Mouse (Mus musculus) cerebellum, postnatal 14 days (tissue): ENCODE results near the gene Art2b.
A peak's percentile ranks its signal among the peaks of the same experiment; 100 is the strongest.
"Not testable (repeated sequence)": the region's sequence is repeated elsewhere in the genome, so short reads cannot be mapped to it uniquely, and the experiment has no call there.

Experiments used
- DNase-seq, 2 experiments: peaks; one replicate each; pipeline ENCODE4 v3.0.0; 2021; ENCODE audit warnings: mixed read lengths in 2 of 2

The Art2b gene

DNA sequence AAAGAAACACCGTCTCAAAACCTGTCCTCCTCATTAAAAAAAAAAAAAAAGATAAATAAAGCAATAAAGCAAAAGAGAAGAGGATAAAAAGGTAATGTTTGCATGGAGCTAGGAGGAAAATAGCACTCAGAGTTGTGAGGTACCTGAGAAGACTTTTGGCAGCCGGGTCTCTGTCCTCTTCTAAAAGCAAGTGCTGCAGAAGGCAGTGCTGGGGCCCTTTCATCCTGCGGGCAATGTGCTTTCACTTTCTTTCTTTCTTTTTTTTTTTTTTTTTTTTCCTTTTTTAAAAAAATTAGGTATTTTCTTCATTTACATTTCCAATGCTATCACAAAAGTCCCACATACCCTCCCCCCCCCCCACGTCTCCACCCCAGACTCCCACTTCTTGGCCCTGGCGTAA, at the start of gene Art2b:
Art2b (minus strand) TSS at position 193 of the 400 bp plus-strand sequence.
- no peak for DNase-seq

GRCm38 (mm10) chr7:101634513-101634912, 49.1 kb upstream of the Art2b start:
- DNase-seq, result no peak

- DNase-seq, result no peak
Measured at GRCm38 (mm10) chr7:101633629-101634177, 48.3 kb upstream of the Art2b start.

- no peak for DNase-seq
Measured at GRCm38 (mm10) chr7:101628481-101628880, 43.1 kb upstream of the Art2b start.

GRCm38 (mm10) chr7:101627166-101627565, 41.8 kb upstream of the Art2b start:
- peak; percentile 41 to 42 for DNase-seq

DNA sequence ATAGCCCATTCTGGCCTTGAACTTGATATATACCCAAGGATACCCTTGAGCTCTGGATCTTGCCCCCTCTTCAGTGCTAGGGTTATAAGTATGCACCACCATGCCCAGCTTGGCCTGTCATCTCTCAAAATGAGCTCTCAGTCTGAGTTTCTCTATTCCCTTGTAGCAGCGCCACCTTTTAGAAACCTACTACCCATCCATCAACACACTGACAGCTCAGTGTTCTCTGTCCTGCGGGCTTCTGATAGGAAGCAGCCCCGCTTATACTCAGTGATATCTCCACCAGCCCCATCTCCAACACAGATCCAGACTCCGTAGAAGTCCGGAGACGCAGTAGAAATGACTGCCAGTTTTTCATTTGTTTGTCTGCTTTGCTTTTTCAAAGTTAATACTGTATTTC, 38.9 kb upstream of the Art2b start:
- no peak for DNase-seq

DNA sequence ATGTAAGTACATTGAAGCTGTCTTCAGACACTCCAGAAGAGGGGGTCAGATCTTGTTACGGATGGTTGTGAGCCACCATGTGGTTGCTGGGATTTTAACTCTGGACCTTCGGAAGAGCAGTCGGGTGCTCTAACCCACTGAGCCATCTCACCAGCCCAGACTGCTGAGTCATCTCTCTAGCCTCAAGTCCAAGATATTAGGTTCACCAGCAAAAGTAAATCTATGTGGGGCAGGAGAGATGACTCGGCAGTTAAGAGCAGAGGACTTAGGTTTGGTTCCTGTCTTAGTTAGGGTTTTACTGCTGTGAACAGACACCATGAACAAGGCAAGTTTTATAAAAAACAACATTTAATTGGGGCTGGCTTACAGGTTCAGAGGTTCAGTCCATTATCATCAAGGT, 36.5 kb upstream of the Art2b start:
- DNase-seq, result not testable (repeated sequence)

- DNase-seq, result peak; percentile 73 to 75
Measured at GRCm38 (mm10) chr7:101620373-101620772, 35.0 kb upstream of the Art2b start.

DNA sequence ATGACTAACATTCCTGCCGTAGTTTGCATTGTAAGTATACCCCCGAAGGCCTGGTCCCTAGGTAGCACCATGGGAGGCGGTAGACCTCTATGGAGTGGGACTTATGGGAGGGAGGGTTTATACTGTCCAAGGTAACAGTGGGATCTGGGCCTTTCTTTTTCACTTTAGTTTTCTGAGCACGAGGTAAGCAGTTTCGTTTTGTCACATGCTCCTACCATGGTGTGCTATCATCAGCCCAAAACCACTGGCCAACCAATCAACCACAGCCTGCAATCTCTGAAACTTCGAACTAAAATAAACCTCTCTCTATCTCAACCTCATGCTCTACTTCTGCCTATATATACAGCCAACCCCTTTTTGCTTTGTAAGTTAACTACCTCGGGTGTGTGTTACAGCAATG, 32.9 kb upstream of the Art2b start:
- DNase-seq, result no peak

DNA sequence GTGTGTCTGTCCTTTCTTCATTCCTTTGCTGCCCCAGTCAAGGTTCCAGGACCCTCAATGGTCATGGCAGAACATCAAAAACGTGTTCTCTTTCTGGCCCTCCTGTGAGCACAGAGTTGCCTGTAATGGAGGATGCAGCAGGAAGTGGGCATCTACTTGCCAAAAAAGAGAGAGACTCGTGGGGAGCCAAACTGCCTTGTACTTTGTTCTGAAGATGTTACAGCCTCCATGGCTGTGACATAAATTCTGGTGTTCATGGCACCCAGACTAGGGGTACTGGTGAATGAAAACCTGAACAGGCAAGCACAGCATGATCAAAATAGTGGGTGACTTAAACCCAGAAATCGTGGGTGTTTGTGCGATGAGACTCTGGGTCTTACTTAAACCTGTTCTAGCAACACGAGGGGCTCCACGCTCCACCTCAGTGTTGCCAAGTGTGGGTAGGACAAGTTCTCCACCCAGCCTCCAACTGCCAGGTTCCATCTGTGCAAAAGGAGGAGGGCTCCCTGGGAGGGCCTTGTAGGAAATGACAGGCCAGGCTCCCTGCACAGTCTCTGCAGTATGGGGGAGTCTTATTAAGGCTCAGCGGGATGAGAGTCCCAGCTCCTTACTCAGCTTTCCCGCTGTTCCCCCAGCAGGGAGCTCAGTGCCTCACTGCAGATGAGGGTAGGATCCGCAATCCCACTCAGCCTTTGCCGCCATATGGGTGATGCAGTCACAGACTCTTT, 32.2 kb upstream of the Art2b start:
- no peak for DNase-seq

- no peak for DNase-seq
Measured at GRCm38 (mm10) chr7:101616136-101616835, 30.9 kb upstream of the Art2b start.

DNA sequence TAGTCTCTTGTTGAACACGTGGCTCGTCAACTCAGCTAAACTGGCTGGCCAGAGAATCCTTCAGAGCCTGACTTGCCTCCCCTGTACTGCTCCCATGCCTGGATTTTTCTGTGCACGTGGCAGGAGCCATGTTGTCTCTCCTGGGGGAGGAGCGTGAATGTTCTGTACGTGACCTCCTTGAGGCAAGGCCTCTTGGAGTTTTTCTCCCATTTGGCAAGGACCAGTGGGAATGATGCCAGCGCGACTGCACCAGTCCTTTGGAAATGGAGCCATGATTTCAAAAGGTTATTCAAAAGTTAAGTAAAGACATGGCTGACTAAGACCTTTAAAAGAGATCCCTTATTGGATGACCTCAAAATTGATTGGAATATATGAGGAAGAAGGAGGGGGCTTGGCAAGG, 30.0 kb upstream of the Art2b start:
- DNase-seq, result peak in 1 of 2 experiments; percentile 16

- not testable (repeated sequence) for DNase-seq
Measured at GRCm38 (mm10) chr7:101612786-101613527, 27.6 kb upstream of the Art2b start.

GRCm38 (mm10) chr7:101607845-101608244, 22.4 kb upstream of the Art2b start:
- DNase-seq, result no peak

DNA sequence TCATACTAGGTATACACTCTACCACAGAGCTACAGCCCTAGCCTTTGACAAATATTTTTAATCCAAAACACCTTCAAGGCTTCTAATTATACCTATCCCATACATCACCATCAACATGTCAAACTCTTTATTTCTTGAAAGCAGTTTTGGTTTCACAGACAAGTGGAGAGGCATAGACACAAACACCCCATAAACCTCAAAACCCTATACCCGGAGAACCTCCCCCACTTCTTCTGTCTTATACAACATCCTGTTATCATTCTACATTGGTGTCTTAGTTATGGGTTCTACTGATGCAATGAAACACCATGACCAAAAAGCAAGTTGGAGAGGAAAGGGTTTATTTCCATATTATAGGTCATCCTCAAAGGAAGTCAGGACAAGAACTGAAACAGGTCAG, 15.0 kb upstream of the Art2b start:
- DNase-seq, result no peak

DNA sequence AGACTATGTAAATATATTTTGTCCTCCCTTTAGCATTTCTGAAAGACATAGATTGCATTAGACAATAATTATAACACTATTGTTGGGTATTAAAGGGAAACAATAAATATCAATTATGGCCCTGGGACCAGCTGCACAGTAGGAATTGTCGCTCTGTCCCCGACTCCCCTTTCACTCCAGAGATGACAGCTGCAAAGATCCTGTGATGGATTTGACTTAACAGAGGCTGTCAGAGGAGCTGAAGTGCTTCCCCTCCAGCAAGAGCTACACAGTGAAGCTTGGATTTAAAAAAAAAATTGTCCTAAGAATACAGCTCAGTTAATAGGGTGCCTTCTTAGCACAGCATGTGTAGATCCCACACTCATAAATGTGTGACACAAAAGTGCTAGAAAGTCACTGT, 13.1 kb upstream of the Art2b start:
- DNase-seq, result no peak

DNA sequence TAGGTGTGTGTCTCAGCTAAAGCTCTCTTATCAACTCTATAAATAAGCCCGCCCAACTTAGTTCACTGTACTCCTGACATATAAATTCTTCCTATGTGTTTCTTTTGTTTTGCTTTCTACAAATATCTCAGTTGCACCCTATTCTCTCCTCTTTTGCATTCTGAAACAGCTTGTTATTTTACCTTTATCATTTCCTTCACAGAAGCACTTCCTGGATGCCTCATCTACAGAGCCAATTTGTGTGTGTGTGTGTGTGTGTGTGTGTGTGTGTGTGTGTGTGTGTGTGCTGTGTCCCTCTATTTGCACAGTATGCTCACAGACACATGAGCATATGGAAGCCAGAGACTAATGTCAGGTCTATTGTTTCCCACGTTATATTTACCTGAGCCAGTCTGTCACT, 9.6 kb upstream of the Art2b start:
- no peak for DNase-seq

DNA sequence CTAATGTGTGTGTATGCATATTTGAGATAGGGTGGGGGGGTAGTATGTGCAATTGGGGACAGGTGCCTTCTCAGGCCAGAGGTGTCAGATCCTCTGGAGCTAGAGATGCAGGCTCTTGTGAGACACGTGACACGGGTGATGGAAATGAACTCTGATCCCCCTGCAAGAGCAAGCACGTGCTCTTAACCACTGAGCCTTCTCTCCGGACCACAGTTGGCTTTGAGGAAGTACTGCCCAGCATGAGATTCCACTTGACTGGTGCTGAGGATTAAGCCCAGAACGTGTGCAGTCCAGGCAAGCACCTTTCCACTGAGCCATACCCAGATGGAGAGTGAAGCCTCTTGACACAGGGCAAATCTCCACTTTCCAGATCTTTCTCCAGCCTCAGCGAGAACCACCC, 1.1 kb downstream of the Art2b start:
- not testable (repeated sequence) for DNase-seq

DNA sequence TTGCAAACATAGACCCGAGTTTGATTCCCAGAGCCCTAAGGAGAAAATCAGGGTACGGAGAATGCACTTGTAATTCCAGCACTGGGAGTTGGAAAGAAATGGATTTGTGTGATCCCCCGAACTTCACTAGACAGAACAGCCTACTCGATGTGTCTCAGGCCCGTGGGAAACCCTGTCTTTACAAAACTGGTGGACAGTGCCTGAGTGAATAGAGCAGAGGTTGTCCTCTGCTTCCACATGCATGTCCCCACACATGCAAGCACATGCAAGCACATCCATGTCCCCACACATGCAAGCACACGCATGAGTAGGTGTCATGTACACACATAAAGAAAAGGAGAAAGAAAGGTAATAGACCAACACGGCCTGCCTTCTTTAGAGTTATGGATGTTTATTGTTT, 3.4 kb downstream of the Art2b start:
- no peak for DNase-seq

GRCm38 (mm10) chr7:101580863-101581262, 4.5 kb downstream of the Art2b start:
- not testable (repeated sequence) for DNase-seq

DNA sequence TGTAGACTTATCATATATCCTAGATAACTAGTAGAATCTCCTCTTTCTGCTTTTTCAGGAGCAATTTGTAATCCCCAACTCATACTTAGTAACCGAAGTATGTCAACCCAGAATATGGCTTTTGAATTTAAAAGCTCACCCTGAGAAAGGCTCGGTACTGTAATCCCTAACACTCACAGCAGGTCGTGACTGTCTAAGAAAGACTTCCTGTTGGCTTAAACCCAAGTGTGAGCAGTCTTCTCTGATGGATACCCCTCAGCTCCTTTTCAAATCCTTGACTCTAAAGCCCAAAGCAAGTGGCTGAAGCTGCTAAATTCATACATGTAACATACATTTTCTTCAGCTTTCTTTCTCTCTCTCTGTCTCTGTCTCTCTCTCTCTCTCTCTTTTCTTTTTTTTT, 11.0 kb downstream of the Art2b start:
- no peak for DNase-seq

DNA sequence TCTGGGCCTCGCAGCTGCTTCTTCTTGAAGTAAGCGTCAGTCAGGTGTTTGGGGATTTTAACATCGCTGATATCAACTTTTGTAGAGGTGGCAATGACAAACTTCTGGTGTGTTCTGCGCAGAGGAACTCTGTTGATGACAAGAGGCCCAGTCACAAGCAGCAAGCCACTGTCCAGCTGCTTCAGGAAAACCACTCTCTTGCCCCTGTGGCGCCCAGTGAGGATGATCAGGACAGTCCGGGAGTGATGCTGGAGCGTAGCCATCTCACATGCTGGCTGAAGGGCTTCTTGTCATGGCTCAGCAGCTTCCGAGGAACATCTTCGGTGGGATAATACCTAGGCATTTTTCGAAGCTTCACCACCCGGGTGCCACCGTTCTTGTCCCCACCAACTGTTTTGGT, 11.8 kb downstream of the Art2b start:
- peak in 1 of 2 experiments; percentile 6 for DNase-seq

- DNase-seq, result no peak
Measured at GRCm38 (mm10) chr7:101564086-101564485, 21.3 kb downstream of the Art2b start.
